Mouse (Mus musculus): ENCODE data around the gene App. TPM values are rescaled to one million over a fixed set of nuclear protein-coding genes. Genes with fewer than 3 reads are reported as not detected.

The App gene
- polyA plus RNA-seq, 1 experiment = 59.8 TPM

DNA sequence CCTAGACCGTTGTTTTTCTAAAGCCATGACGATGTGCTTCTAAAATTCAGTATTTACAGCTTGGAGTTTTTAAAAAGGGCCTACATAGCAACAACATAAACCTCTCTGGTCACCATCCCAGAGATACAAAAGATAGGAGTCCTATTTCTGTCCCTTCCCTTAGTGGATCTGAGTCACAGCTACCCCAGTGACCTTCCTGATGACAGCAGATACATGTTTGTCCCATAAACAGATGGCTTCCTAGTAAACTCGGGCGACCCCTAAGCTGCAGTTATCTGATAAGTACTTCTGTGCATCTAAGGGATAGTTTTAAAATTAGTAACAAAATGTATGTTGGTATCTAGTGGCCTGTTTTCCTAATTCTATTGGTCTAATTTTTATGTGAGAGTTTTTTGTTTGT lies 26.1 kb downstream of the App start:
- Histone ChIP-seq H3K27me3 (ENCODE audit: control insufficient read depth, insufficient read depth, low read length) (no peaks in the 10 kb centered on the region), H3K4me3 (ENCODE audit: control insufficient read depth, insufficient read depth, low read length) (no peak overlapping the region), H3K4me1 (replicated peaks; ENCODE audit: control insufficient read depth, insufficient read depth, low read length) (no peaks in the 10 kb centered on the region), H3K36me3 (ENCODE audit: control insufficient read depth, insufficient read depth, low read length) (no peaks in the 10 kb centered on the region), H3K27ac (ENCODE audit: control insufficient read depth, insufficient read depth, low read length) (no peak overlapping the region)
- TF ChIP-seq CTCF (IDR thresholded peaks at IDR 0.05; ENCODE audit: borderline replicate concordance, control insufficient read depth, extremely low read depth, insufficient read depth, low read length, poor library complexity) (no peak), POLR2A (IDR thresholded peaks at IDR 0.05; ENCODE audit: control insufficient read depth, extremely low read depth, insufficient read depth, low read length, poor library complexity) (no peak)
- 86% methylated on average over 4 of the region's 4 CpGs for WGBS
- no peak for DNase-seq

DNA sequence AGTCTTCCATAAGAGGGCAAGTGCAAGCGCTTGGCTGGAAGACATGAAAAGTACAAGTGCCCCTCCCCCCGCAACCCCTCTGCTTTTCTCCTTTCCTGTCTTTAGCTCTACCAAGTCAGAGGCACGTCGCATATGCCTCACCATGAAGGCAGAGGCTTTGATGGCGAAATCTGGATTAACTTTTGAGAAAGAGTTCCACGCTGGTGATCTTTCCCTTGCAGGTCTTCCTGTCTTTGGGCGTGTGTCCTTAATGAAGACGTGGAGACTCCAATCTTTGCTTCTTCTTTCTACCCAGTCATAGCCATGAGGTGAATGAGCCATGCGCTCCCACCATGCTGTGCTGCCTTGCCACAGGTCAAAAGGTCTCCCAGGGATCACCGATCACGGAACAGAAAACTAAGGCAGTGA lies 27.8 kb downstream of the App start:
- no peak for TF ChIP-seq CTCF (IDR thresholded peaks at IDR 0.05; ENCODE audit: borderline replicate concordance, control insufficient read depth, extremely low read depth, insufficient read depth, low read length, poor library complexity)
- TF ChIP-seq POLR2A (IDR thresholded peaks at IDR 0.05; ENCODE audit: control insufficient read depth, extremely low read depth, insufficient read depth, low read length, poor library complexity) = no peak
- Histone ChIP-seq H3K4me3 (ENCODE audit: control insufficient read depth, insufficient read depth, low read length) (no peak overlapping the region), H3K27me3 (ENCODE audit: control insufficient read depth, insufficient read depth, low read length) (no peaks in the 10 kb centered on the region), H3K27ac (ENCODE audit: control insufficient read depth, insufficient read depth, low read length) (no peak overlapping the region), H3K4me1 (replicated peaks; ENCODE audit: control insufficient read depth, insufficient read depth, low read length) (no peaks in the 10 kb centered on the region), H3K36me3 (ENCODE audit: control insufficient read depth, insufficient read depth, low read length) (no peaks in the 10 kb centered on the region)
- no peak for DNase-seq
- WGBS = 96% methylated on average over 11 of the region's 11 CpGs

DNA sequence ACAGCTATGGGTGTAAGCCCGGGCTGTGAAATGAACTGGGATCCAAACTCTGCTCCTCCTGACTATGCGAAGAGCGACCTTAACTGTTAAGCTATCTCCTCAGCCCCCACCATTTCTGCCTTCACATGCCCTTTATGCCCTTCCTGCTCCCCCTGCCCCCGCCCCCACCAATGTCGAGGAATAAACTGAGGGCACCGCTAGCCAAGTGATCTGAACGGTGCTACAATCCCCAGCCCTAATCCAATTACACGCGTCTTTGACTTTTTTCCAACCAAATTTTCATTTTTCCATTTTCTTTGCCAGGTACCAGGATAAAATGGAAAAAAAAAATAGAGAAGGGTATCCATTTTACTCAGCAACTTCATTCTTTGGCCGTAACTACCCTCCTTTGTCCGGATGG lies 28.2 kb downstream of the App start:
- TF ChIP-seq CTCF (IDR thresholded peaks at IDR 0.05; ENCODE audit: borderline replicate concordance, control insufficient read depth, extremely low read depth, insufficient read depth, low read length, poor library complexity) (no peak), POLR2A (IDR thresholded peaks at IDR 0.05; ENCODE audit: control insufficient read depth, extremely low read depth, insufficient read depth, low read length, poor library complexity) (no peak)
- no peak for DNase-seq

DNA sequence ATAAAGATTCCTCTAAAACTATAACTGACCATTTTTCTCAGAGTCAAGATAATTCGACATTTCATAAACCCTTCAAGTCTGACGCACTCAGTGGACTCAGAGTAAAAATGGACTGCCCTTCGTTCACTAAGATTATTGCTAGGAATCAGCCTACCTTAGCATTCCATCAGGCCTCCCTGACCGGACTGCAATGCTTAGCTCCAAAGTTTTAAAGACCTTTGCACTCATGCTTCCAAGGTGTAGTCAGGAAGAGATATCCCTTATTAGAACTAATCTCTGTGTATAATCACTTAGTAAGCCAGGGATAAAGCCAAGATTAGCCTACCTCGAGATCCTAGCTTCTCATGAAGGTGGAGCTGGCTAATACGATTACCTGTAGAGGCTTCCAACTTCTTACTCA lies 29.2 kb downstream of the App start:
- no peak for DNase-seq
- no peaks in the 10 kb centered on the region for H3K4me1 ChIP-seq (replicated peaks; ENCODE audit: control insufficient read depth, insufficient read depth, low read length)
- H3K27ac ChIP-seq (ENCODE audit: control insufficient read depth, insufficient read depth, low read length) = no peak overlapping the region
- no peaks in the 10 kb centered on the region for H3K27me3 ChIP-seq (ENCODE audit: control insufficient read depth, insufficient read depth, low read length)
- H3K4me3 ChIP-seq (ENCODE audit: control insufficient read depth, insufficient read depth, low read length) = no peak overlapping the region
- WGBS = 95% methylated on average over 6 of the region's 6 CpGs
- no peak for TF ChIP-seq POLR2A (IDR thresholded peaks at IDR 0.05; ENCODE audit: control insufficient read depth, extremely low read depth, insufficient read depth, low read length, poor library complexity)
- TF ChIP-seq CTCF (IDR thresholded peaks at IDR 0.05; ENCODE audit: borderline replicate concordance, control insufficient read depth, extremely low read depth, insufficient read depth, low read length, poor library complexity) = no peak
- H3K36me3 ChIP-seq (ENCODE audit: control insufficient read depth, insufficient read depth, low read length) = no peaks in the 10 kb centered on the region

More for the DNA sequence above, 28.2 kb downstream of the App start:
- H3K27ac ChIP-seq (ENCODE audit: control insufficient read depth, insufficient read depth, low read length) = no peak overlapping the region
- no peaks in the 10 kb centered on the region for H3K36me3 ChIP-seq (ENCODE audit: control insufficient read depth, insufficient read depth, low read length)
- no peak overlapping the region for H3K4me3 ChIP-seq (ENCODE audit: control insufficient read depth, insufficient read depth, low read length)
- no peaks in the 10 kb centered on the region for H3K4me1 ChIP-seq (replicated peaks; ENCODE audit: control insufficient read depth, insufficient read depth, low read length)
- no peaks in the 10 kb centered on the region for H3K27me3 ChIP-seq (ENCODE audit: control insufficient read depth, insufficient read depth, low read length)
- 98% methylated on average over 11 of the region's 11 CpGs for WGBS

DNA sequence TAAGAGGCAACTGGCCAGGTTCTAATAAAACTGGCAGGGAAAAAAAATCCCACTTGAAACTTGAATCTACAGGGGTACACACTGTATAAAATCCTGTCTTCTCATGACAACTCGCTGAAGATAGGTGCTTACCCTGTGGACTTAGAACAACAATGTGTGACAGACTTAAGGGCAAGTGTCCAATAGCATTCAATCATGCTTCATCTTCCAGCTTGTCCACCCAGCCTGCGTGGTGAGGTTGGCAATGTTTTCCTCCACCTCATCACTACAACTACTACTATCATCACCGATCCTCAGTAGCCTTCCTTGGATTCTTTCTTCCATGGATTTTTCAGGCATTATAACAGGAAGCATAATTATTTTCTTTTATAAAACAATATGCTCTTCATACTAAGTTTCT lies 29.7 kb downstream of the App start:
- Histone ChIP-seq H3K27me3 (ENCODE audit: control insufficient read depth, insufficient read depth, low read length) (no peaks in the 10 kb centered on the region), H3K4me1 (replicated peaks; ENCODE audit: control insufficient read depth, insufficient read depth, low read length) (no peaks in the 10 kb centered on the region), H3K27ac (ENCODE audit: control insufficient read depth, insufficient read depth, low read length) (no peak overlapping the region), H3K36me3 (ENCODE audit: control insufficient read depth, insufficient read depth, low read length) (no peaks in the 10 kb centered on the region), H3K4me3 (ENCODE audit: control insufficient read depth, insufficient read depth, low read length) (no peak overlapping the region)
- TF ChIP-seq POLR2A (IDR thresholded peaks at IDR 0.05; ENCODE audit: control insufficient read depth, extremely low read depth, insufficient read depth, low read length, poor library complexity) (no peak), CTCF (IDR thresholded peaks at IDR 0.05; ENCODE audit: borderline replicate concordance, control insufficient read depth, extremely low read depth, insufficient read depth, low read length, poor library complexity) (no peak)
- DNase-seq = no peak
- 95% methylated on average over 3 of the region's 3 CpGs for WGBS

DNA sequence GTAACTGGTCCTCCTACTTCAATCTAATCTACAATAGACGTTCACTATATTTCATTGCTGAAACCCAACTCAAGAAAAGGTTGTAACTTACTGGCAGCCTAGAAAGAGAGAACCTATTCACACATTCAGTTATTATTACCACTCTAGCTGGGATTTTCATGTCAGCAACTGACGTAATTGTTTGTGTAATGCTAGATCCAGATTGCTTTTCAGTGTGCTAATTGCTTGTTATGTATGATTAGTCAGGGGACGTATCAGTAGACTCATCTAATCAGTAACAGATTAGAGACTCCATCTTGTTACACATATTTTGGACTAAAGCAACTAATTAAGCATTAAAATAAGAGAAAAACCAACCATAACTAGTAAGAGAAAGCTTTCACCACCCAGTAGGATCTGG lies 30.4 kb downstream of the App start:
- Histone ChIP-seq H3K4me1 (replicated peaks; ENCODE audit: control insufficient read depth, insufficient read depth, low read length) (no peaks in the 10 kb centered on the region), H3K4me3 (ENCODE audit: control insufficient read depth, insufficient read depth, low read length) (no peak overlapping the region), H3K27ac (ENCODE audit: control insufficient read depth, insufficient read depth, low read length) (no peak overlapping the region), H3K36me3 (ENCODE audit: control insufficient read depth, insufficient read depth, low read length) (no peaks in the 10 kb centered on the region), H3K27me3 (ENCODE audit: control insufficient read depth, insufficient read depth, low read length) (no peaks in the 10 kb centered on the region)
- no peak for TF ChIP-seq POLR2A (IDR thresholded peaks at IDR 0.05; ENCODE audit: control insufficient read depth, extremely low read depth, insufficient read depth, low read length, poor library complexity)
- TF ChIP-seq CTCF (IDR thresholded peaks at IDR 0.05; ENCODE audit: borderline replicate concordance, control insufficient read depth, extremely low read depth, insufficient read depth, low read length, poor library complexity) = no peak
- 94% methylated on average over 3 of the region's 3 CpGs for WGBS
- DNase-seq = no peak

DNA sequence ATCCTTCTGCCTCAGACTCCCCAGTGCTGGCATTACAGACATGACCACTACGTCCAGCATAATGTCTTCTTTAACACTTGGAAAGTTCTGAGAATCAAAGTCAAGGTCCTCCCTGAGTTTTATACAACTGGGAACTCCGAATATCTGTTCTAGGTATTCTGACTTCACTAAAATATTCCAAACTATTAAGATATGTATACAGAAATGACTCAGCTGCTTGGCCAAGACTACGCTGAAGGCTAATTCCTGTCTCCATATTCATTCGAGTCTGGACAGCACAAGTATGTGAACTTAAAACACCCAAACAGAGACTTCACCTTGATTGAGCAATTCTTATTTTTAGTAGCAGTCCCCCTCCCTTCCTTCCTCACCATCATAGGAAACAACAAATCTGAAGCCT lies 32.2 kb downstream of the App start:
- WGBS = 80% methylated on average over 4 of the region's 4 CpGs
- TF ChIP-seq POLR2A (IDR thresholded peaks at IDR 0.05; ENCODE audit: control insufficient read depth, extremely low read depth, insufficient read depth, low read length, poor library complexity) = no peak
- no peak for TF ChIP-seq CTCF (IDR thresholded peaks at IDR 0.05; ENCODE audit: borderline replicate concordance, control insufficient read depth, extremely low read depth, insufficient read depth, low read length, poor library complexity)
- H3K27ac ChIP-seq (ENCODE audit: control insufficient read depth, insufficient read depth, low read length) = no peak overlapping the region

More for the DNA sequence above, 32.2 kb downstream of the App start:
- Histone ChIP-seq H3K36me3 (ENCODE audit: control insufficient read depth, insufficient read depth, low read length) (no peaks in the 10 kb centered on the region), H3K27me3 (ENCODE audit: control insufficient read depth, insufficient read depth, low read length) (no peaks in the 10 kb centered on the region), H3K4me3 (ENCODE audit: control insufficient read depth, insufficient read depth, low read length) (no peak overlapping the region), H3K4me1 (replicated peaks; ENCODE audit: control insufficient read depth, insufficient read depth, low read length) (no peaks in the 10 kb centered on the region)
- DNase-seq = no peak

Data from thymus, adult 2 months (tissue).